ENCODE assay signal across 8 mouse cellular contexts in the genomic region with DNA sequence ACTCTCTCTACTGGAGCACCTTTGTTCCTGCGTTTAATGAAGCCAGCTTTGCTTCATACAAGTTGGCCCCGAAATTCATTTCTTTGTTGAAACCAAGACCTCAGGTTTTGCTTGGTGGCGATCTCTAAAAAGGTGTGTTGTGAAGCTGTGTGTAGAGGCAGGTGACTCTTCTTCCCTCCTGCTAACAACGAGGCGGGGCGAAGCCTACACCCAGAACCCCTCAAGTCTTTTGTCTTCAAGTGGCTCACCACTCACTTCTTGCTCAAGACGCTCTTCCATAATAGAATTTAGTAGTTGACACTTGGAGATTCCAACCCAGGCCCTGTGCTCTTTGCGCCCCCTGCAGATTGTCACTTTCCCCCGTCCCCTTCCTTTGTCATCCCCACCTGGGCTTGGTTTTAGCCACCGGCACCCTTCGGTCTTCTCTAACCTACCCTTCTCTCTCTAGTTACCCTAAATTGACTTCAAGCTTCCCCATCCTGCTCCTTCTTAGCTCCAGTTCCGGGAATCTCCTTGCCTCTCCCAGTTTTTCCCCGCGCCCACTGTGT. TPM values are rescaled to one million over a fixed set of nuclear protein-coding genes. Genes with fewer than 3 reads are reported as not detected.
DNase-seq lines count a peak whose midpoint lies in the region; ATAC-seq and TF ChIP-seq lines count a peak whose summit lies in the region.

No protein-coding gene starts in this region.

- no peak overlapping the region for H3K9ac ChIP-seq in CH12.LX (ENCODE audit: insufficient read depth, low read depth)
- H3K9ac ChIP-seq in forebrain, embryonic 15.5 days (replicated peaks), result peak overlapping the region; percentile 35
- H3K9ac ChIP-seq in liver, embryonic 16.5 days (ENCODE audit: low read depth, low read length), result no peak overlapping the region

- peaks cover 4 to 36% of the 10 kb centered on the region in 2 experiments for H3K4me1 ChIP-seq in CH12.LX (ENCODE audit: control insufficient read depth in 1 of 2, insufficient read depth in 2 of 2)
- H3K4me1 ChIP-seq in forebrain, embryonic 15.5 days, result peaks cover 23% of the 10 kb centered on the region
- H3K4me1 ChIP-seq in liver, embryonic 16.5 days (ENCODE audit: control insufficient read depth, low read depth, low read length), result peaks cover 13% of the 10 kb centered on the region

- DNase-seq in gastrocnemius, adult 2 months, result no peak
- DNase-seq in gastrocnemius, adult 8-10 months (ENCODE audit: low spot score in 2 of 2), result no peak
- DNase-seq in CH12.LX (ENCODE audit: extremely low read depth), result peak; percentile 24
- DNase-seq in thymus, postnatal 25 days, result peak; percentile 63
- DNase-seq in layer of hippocampus, postnatal 36 days, result no peak
- no peak for DNase-seq in layer of hippocampus, adult 9-10 months (ENCODE audit: low spot score)

- no peak for TF ChIP-seq CTCF in gastrocnemius, adult 2 months (IDR thresholded peaks at IDR 0.05)
- TF ChIP-seq CTCF in CH12.LX (conservative IDR thresholded peaks at IDR 0.05 in 1 of 2, IDR thresholded peaks at IDR 0.05 in 1 of 2; ENCODE audit: low read depth in 2 of 2, low read length in 2 of 2), result peak in 1 of 2 experiments; percentile 52; a peak in 2 of 4 replicates

- peak overlapping the region; percentile 59 for H3K27ac ChIP-seq in gastrocnemius, adult 2 months
- no peak overlapping the region for H3K27ac ChIP-seq in CH12.LX (ENCODE audit: insufficient read depth, low read depth)
- peak overlapping the region; percentile 96 for H3K27ac ChIP-seq in forebrain, embryonic 15.5 days (replicated peaks)
- H3K27ac ChIP-seq in liver, embryonic 16.5 days (ENCODE audit: low read length), result no peak overlapping the region

- peak overlapping the region; percentile 57 for H3K4me2 ChIP-seq in CH12.LX (ENCODE audit: insufficient read depth, low read depth, poor library complexity, severe bottlenecking)
- peak overlapping the region; percentile 71 for H3K4me2 ChIP-seq in forebrain, embryonic 15.5 days (replicated peaks)
- H3K4me2 ChIP-seq in liver, embryonic 16.5 days (ENCODE audit: low read depth, low read length), result peak overlapping the region; percentile 80

- WGBS in forebrain, embryonic 15.5 days, result 11% methylated on average over 14 of the region's 14 CpGs
- WGBS in liver, embryonic 16.5 days (ENCODE audit: insufficient replicate concordance), result 14% methylated on average over 14 of the region's 14 CpGs

- ATAC-seq in forebrain, embryonic 15.5 days (replicated peaks), result no peak
- ATAC-seq in liver, embryonic 16.5 days (ENCODE audit: low read depth), result no peak

- peaks cover 18% of the 10 kb centered on the region for H3K27me3 ChIP-seq in CH12.LX (replicated peaks)
- H3K27me3 ChIP-seq in forebrain, embryonic 15.5 days, result no peaks in the 10 kb centered on the region
- peaks cover 2% of the 10 kb centered on the region for H3K27me3 ChIP-seq in liver, embryonic 16.5 days (ENCODE audit: control insufficient read depth, insufficient read depth, low read depth, low read length)

- TF ChIP-seq POLR2A in CH12.LX (IDR thresholded peaks at IDR 0.05; ENCODE audit: low read depth, low read length), result no peak

- no peaks in the 10 kb centered on the region for H3K9me3 ChIP-seq in CH12.LX (replicated peaks; ENCODE audit: low read length)
- H3K9me3 ChIP-seq in forebrain, embryonic 15.5 days, result no peaks in the 10 kb centered on the region
- H3K9me3 ChIP-seq in liver, embryonic 16.5 days (replicated peaks; ENCODE audit: control insufficient read depth, low read length), result no peaks in the 10 kb centered on the region

- peak overlapping the region; percentile 88 for H3K4me3 ChIP-seq in gastrocnemius, adult 2 months
- H3K4me3 ChIP-seq in CH12.LX (replicated peaks in 1 of 3; ENCODE audit: low read depth in 2 of 3, low read length in 2 of 3, poor library complexity in 1 of 3), result peak overlapping the region; percentile 45 to 61 (median 47)
- peak overlapping the region; percentile 98 for H3K4me3 ChIP-seq in forebrain, embryonic 15.5 days
- H3K4me3 ChIP-seq in liver, embryonic 16.5 days (ENCODE audit: low read depth, low read length), result peak overlapping the region; percentile 48

- TF ChIP-seq EP300 in CH12.LX (IDR thresholded peaks at IDR 0.05; ENCODE audit: low read length), result no peak

- dilution Hi-C loops in CH12.LX (cut with MboI; ENCODE audit: extremely low pct_ligation_motif_present, extremely low pct_unique_long_range_greater_than_20kb, low sequenced_read_pairs), result no loop called here

- in situ Hi-C loops in CH12.LX (cut with MboI; ENCODE audit: low pct_ligation_motif_present, low pct_unique_long_range_greater_than_20kb, low sequenced_read_pairs), result loop anchor here (10.0 kb wide), 1 partner anchor 360 kb away; no protein-coding TSS in a partner anchor

- intact Hi-C loops in gastrocnemius, adult 2 months (cut with DNase I), result loop anchor here (5.0 kb wide), 3 partner anchors 57 to 383 kb away; a partner anchor contains a TSS

- peaks cover 16 to 17% of the 10 kb centered on the region in 2 experiments for H3K36me3 ChIP-seq in CH12.LX (replicated peaks in 1 of 2; ENCODE audit: control insufficient read depth in 1 of 2, insufficient read depth in 1 of 2, low read length in 1 of 2)
- peaks cover 19% of the 10 kb centered on the region for H3K36me3 ChIP-seq in forebrain, embryonic 15.5 days
- H3K36me3 ChIP-seq in liver, embryonic 16.5 days (ENCODE audit: control insufficient read depth, insufficient read depth), result no peaks in the 10 kb centered on the region; the same call in 1 of the 2 replicates

- peak; percentile 39 for TF ChIP-seq RAD21 in CH12.LX (IDR thresholded peaks at IDR 0.05; ENCODE audit: low read depth, low read length)

- no peaks in the 10 kb centered on the region; the same call in 1 of the 2 replicates for H3K79me2 ChIP-seq in CH12.LX (replicated peaks; ENCODE audit: control insufficient read depth, extremely low read depth, insufficient read depth, poor library complexity, severe bottlenecking)

TF ChIP-seq in CH12.LX, 34 proteins besides CTCF, POLR2A, EP300 and RAD21 (continues in another document):
- TF ChIP-seq PAX5 (IDR thresholded peaks at IDR 0.05; ENCODE audit: low read length) (no peak), MAFK (IDR thresholded peaks at IDR 0.05; ENCODE audit: insufficient replicate concordance, low read length) (no peak), SMC3 (IDR thresholded peaks at IDR 0.05; ENCODE audit: low read depth, low read length) (peak; percentile 18), MEF2A (IDR thresholded peaks at IDR 0.05; ENCODE audit: borderline replicate concordance, low read depth, low read length) (0 out of 2 replicates have a peak, but pooled peaks have one; percentile 14), CHD2 (IDR thresholded peaks at IDR 0.05; ENCODE audit: low read length) (0 out of 2 replicates have a peak, but pooled peaks have one; percentile 18), MAZ (IDR thresholded peaks at IDR 0.05; ENCODE audit: low read depth, low read length) (no peak), BHLHE40 (IDR thresholded peaks at IDR 0.05; ENCODE audit: low read depth, low read length) (no peak), KAT2A (IDR thresholded peaks at IDR 0.05; ENCODE audit: insufficient replicate concordance, low read length) (no peak), JUND (conservative IDR thresholded peaks at IDR 0.05; ENCODE audit: low read depth, low read length) (no peak), IRF4 (IDR thresholded peaks at IDR 0.05; ENCODE audit: low read depth, low read length) (no peak), USF2 (conservative IDR thresholded peaks at IDR 0.05; ENCODE audit: low read depth, low read length) (no peak), CHD1 (IDR thresholded peaks at IDR 0.05; ENCODE audit: low read depth, low read length) (no peak), ZNF384 (IDR thresholded peaks at IDR 0.05; ENCODE audit: low read depth, low read length) (no peak), SIN3A (IDR thresholded peaks at IDR 0.05; ENCODE audit: low read length) (no peak), NRF1 (IDR thresholded peaks at IDR 0.05; ENCODE audit: low read depth, low read length) (no peak), ZC3H11A (IDR thresholded peaks at IDR 0.05; ENCODE audit: low read depth, low read length) (no peak), E2F4 (IDR thresholded peaks at IDR 0.05; ENCODE audit: insufficient replicate concordance, low read depth, low read length) (no peak), POLR2AphosphoS2 (IDR thresholded peaks at IDR 0.05; ENCODE audit: low read depth, low read length) (no peak), TBP (conservative IDR thresholded peaks at IDR 0.05; ENCODE audit: low read depth, low read length) (no peak), USF1 (IDR thresholded peaks at IDR 0.05; ENCODE audit: low read depth, low read length) (no peak)

RNA-seq across cellular contexts. Expression of a gene that starts 0.5 kb away (rescaled TPM):
- total RNA-seq in gastrocnemius, adult 2 months (2021), result under 1 TPM in 1 of 2 experiments, not detected in 1; 0.13 TPM
- total RNA-seq in gastrocnemius, adult 8-10 months (2022), result not detected
- 0.29 and 0.30 TPM in 2 replicates for total RNA-seq in CH12.LX (2012; rRNA removed)
- total RNA-seq in CH12.LX (2014; rRNA removed), result 0.19 TPM in 1 of 2 replicates, not detected in the other
- polyA plus RNA-seq in CH12.LX (2012; ENCODE audit: insufficient read length, low read depth), result 0.14 TPM in 1 of 2 replicates, not detected in the other
- 0.33 and 0.34 TPM in 2 replicates for polyA plus RNA-seq in forebrain, embryonic 15.5 days (2015; fragmentation: Nextera tagmentation; extraction: Ambion mirVana)
- 0.04 and 0.11 TPM in 2 replicates for polyA plus RNA-seq in liver, embryonic 16.5 days (2015; fragmentation: Nextera tagmentation; extraction: Ambion mirVana)
- under 1 TPM in 1 of 2 experiments, not detected in 1; 0.28 TPM for total RNA-seq in layer of hippocampus, postnatal 36 days (2021)

RNA-seq across cellular contexts. Expression of a gene that starts 0.6 kb away (rescaled TPM):
- 1 to 10 TPM; 3.5 to 4.1 TPM for total RNA-seq in gastrocnemius, adult 2 months (2021)
- 1 to 10 TPM; 3.5 to 4.2 (median 3.9) TPM for total RNA-seq in gastrocnemius, adult 8-10 months (2022)
- total RNA-seq in CH12.LX (2012; rRNA removed) (36.5 and 39.1 TPM in 2 replicates), CH12.LX (2014; rRNA removed) (71.9 and 74.7 TPM in 2 replicates)
- 46.0 and 47.3 TPM in 2 replicates for polyA plus RNA-seq in CH12.LX (2012; ENCODE audit: insufficient read length, low read depth)
- 88.5 and 90.3 TPM in 2 replicates for polyA plus RNA-seq in forebrain, embryonic 15.5 days (2015; fragmentation: Nextera tagmentation; extraction: Ambion mirVana)
- 6.0 and 6.3 TPM in 2 replicates for polyA plus RNA-seq in liver, embryonic 16.5 days (2015; fragmentation: Nextera tagmentation; extraction: Ambion mirVana)
- 10 to 100 TPM; 20.8 to 24.0 TPM for total RNA-seq in layer of hippocampus, postnatal 36 days (2021)

RNA-seq across cellular contexts. Expression of a gene that starts 56.2 kb away (rescaled TPM):
- total RNA-seq in gastrocnemius, adult 2 months (2021), result 10 to 100 TPM in 1 of 2 experiments, 1 to 10 TPM in 1; 9.2 to 11.3 TPM
- 10 to 100 TPM in 2 of 4 experiments, 1 to 10 TPM in 2; 8.3 to 10.4 (median 9.4) TPM for total RNA-seq in gastrocnemius, adult 8-10 months (2022)
- total RNA-seq in CH12.LX (2012; rRNA removed) (1.3 and 1.7 TPM in 2 replicates), CH12.LX (2014; rRNA removed) (1.5 and 1.6 TPM in 2 replicates)
- 1.8 TPM in 2 replicates for polyA plus RNA-seq in CH12.LX (2012; ENCODE audit: insufficient read length, low read depth)
- 3.9 and 4.2 TPM in 2 replicates for polyA plus RNA-seq in forebrain, embryonic 15.5 days (2015; fragmentation: Nextera tagmentation; extraction: Ambion mirVana)
- polyA plus RNA-seq in liver, embryonic 16.5 days (2015; fragmentation: Nextera tagmentation; extraction: Ambion mirVana), result 0.93 and 1.1 TPM in 2 replicates
- total RNA-seq in layer of hippocampus, postnatal 36 days (2021), result 10 to 100 TPM; 28.7 to 36.1 TPM

Comparison
In these comparisons a context has a peak if more than half of its experiments do, and no peak if none do; other contexts are left out.
1. DNase-seq: peak in CH12.LX (single experiment) and thymus, postnatal 25 days (single experiment); none in gastrocnemius, adult 2 months (single experiment), gastrocnemius, adult 8-10 months (0 of 2), layer of hippocampus, postnatal 36 days (0 of 2) and layer of hippocampus, adult 9-10 months (single experiment).
2. H3K27ac ChIP-seq: peak in gastrocnemius, adult 2 months (single experiment) and forebrain, embryonic 15.5 days (single experiment); none in CH12.LX (single experiment) and liver, embryonic 16.5 days (single experiment).
3. H3K4me3 ChIP-seq: peak in every context shown above with its lines; median percentile 98 in forebrain, embryonic 15.5 days; 88 in gastrocnemius, adult 2 months; 48 in liver, embryonic 16.5 days; 47 in CH12.LX.
4. RNA of a gene that starts 0.6 kb away (total RNA-seq): 36.5 to 74.7 TPM in CH12.LX and 20.8 to 24.0 TPM in layer of hippocampus, postnatal 36 days; 3.5 to 4.1 TPM in gastrocnemius, adult 2 months and 3.5 to 4.2 TPM in gastrocnemius, adult 8-10 months; every median in the first group is over 4 times any median in the second.
5. Peak in every context shown above with its lines, with median percentiles within 50 percentile points of each other: H3K4me2 ChIP-seq.